Mouse (Mus musculus) c-Kit-positive CD71-negative TER-119-negative erythroid progenitor cells, embryonic 14.5 days (primary cell): ENCODE measurements at regions not wholly inside any gene's neighbourhood (a gene's known extent, or its start where the extent isn't known, plus 50 kb on each side); places are given as distances from the start of the nearest gene placed in this dataset.

ENCODE experiments used
- DNase-seq: peaks from one replicate; pipeline ENCODE4 v3.0.0-alpha.2; 2013; ENCODE audit warnings: low read depth

DNA sequence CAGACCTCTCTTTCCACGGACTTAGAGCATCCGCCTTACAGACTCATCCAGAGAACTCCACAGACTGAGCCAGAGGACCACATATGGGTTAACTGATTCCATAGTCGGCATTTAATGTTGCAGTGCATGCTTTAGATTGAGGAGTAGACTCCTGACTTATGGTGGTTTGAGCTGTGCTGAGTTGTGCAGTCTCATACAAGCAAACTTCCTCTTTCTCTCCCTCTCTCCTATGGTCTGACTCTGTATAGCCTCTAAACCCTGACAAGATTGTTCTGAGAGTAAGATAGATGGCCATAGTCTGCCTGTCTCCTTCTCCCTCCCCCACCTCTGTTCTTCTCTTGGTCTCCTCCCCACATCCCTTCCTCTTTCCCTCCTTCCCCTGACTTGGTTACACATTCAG, 616.0 kb downstream of the Ryr2 start:
- DNase-seq: no peak

DNA sequence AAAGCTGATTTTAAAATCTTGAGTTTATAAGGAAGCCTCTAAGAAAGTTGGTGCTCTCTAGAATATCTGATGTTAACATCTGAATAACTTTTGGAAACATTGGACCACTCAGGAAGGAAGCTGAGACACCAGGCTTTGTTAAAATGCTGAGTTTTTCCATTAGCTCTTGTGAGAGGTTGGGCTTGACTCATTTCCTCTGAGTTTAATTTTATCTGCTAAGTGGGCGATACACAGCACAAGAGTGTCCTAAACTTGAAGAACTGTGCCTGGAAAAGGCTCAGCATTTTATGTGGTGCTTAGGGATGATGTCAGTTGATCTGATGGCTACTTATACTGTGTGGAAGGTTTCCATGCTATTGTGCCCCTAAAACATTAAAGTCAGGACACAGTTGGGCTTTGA, 623.6 kb downstream of the Ryr2 start:
- no peak for DNase-seq

DNA sequence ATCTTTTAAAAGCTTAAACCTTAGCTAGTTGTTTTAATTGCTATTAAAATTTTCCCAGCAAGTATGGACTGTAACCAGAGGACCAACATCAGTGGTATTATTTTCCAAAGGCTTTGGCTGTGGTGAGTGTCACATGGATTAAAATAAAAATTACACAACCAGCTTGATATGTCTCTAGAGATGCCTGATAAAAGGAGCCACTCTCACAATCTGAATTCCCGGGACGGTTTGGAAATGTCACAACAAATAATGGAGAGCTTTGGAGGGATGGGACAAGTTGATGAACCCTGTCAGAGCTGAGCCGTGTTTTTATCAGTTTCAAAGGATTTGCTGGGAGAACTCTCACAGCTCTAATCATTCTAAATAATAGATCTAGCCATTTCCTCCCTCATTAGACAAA, 624.0 kb downstream of the Ryr2 start:
- no peak for DNase-seq

DNA sequence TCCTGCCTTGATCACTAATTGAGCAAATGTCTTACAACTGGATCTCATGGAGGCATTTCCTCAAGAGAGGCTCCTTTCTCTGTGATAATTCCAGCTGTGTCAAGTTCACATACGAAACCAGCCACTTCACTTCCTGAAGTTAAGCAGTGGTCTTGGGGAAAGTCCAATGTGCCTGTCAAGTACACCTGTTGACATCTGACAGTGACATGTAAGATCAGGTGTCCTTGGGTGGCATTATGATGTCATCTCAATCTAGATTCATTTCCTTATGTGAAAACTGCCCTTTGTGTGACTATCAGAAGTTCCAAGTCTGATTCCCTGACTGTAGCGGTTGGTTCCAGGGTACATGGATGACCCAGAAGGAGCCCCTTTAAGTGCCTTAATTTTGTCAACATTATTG, 646.5 kb downstream of the Ryr2 start:
- no peak for DNase-seq

DNA sequence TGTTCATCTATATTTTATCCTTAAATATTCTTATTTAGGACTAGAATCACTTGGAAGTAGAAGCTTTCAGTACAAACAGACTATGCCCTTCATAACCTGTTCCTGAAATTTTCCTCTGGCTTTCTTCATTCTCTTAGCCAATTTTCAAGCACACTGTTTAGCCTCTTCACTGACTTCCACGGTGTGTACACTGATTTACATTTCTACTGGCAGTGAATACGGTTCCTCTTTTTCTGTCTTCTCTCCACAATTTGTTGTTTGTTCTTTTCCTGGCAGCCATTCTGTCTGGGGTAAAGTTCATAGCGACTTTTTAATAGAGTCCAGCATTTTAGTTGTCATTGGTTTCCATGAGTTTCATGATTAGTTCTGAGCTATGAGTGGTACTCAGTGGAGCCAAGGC, 651.6 kb downstream of the Ryr2 start:
- no peak for DNase-seq

DNA sequence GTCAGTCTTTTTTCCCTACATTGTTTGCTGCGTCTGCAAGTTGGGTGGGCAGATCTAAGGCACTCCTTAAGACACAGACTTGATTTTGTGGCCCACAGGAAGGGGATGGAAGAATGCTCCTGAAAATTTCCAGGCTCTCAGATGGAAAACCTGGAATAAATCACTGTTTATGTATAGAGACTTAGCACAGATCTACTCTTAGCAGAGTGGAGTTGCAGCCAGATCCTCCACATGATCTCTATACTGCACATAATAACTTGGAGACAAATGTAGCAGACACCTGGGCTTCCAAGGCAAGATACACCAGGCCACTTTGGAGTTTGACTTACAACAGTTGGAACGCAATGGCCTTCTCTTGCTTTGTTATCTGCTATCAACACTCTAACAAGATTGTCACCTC, 654.3 kb downstream of the Ryr2 start:
- no peak for DNase-seq

DNA sequence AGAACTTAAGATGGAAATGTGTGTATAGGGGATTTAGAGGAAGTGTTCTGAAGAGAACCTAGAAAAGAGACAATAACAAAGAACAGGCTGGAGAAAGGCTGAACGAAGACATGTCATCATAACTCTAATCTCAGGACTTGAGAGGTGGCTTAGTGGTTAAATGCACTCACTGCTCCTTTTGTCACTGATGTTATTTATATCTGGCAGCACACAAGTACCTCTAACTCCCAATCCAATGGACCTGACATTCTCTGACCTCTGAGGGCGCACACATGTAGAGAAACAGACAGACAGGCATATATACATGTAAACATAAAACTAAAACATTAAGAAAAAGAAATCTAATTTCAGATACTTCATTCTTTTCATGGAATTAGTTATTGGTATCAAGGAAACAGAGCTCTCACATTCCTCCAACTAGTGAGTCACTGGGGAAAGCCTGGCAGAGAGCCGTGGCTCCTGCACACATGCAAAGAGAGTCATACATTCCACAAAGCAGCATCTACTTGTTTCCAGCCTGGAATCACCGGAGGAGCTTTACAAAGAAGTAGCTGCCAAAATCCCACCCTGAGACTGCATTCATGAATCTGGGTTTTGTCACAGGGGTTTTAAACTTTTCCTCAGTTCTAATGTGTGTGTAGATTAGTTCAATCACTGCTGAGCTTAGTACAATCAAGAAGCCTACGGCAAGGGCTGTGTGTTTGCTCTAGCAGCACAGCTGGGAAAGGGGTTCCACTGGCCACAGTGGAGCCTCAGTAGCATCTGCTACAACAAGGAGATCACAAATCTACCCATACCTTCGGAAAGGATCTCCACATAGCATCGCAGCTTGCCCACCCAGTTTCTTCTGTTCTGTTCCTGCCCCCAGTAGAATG, 674.0 kb downstream of the Ryr2 start:
- no peak for DNase-seq

DNA sequence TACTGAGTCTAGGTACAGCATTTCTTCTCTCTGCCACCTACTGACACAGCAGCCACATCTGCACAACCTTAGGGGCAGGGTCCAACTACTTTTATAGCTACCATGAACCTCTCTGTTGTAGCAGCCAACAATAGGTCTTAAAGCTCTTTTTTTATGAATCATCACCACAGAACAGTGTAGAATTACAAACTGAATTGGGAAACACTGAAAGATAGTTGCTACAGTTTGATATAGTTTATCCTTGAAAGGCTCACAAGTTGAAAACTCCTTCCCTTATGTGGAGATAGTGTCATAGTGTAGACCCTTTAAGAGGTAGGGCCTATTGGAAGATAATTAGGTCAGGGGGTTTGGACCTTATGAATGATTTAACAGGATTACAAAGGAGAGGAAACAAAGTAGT, 679.9 kb downstream of the Ryr2 start:
- no peak for DNase-seq

DNA sequence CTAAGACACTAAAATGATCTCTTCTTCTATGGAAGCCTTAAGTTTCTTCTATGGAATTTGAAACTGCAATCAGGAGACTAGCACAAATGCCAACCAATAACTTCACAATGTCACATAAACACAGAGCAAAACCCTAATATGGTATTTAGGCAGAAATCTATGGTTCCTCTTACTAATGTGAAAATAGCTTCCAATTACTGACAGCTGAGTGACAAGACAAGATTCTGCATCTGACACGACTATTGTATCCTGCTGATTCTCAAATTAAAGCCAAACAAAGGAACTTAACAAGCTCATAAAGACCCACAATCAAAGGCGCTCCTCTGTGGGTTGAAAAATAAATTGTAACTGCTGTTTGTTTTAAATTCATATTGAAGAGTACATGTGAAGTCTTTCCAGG, 714.7 kb downstream of the Ryr2 start:
- no peak for DNase-seq

DNA sequence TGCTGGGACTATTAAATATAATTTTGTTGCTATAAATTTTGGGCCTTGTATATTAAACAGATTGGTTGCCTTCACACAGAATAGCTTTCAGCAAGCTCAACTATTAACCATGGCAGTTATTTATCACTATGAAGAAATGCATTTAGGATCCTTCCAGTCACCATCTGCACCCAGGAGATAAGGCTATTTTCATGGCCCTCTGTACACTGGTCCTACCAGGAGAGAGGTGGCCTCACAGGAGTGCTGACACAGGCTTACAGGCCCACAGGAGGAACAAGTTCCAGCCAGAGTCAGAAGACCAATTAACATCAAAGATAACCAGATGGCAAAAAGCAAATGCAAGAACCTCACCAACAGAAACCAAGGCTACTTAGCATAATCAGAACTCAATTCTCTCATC, 731.3 kb downstream of the Ryr2 start:
- DNase-seq: no peak

DNA sequence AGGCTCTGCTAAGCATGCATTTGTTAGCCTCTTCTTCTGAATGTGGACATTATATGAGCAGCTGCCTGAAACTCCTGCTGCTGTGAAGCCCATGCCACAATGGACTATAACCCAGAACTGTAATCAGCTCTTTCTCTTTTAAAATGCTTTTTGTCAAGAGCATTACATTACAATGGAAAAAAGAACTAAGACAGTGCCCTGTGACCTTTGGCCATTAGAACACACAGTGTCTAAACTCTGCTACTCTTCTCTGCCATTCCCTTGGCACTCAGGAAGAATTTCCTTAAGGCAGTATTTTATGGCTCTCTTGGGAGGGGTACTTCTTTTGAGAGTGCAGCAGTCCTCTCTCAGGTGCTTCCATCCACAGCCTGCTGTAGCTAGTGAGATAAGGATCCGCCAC, 737.3 kb downstream of the Ryr2 start:
- DNase-seq: no peak

DNA sequence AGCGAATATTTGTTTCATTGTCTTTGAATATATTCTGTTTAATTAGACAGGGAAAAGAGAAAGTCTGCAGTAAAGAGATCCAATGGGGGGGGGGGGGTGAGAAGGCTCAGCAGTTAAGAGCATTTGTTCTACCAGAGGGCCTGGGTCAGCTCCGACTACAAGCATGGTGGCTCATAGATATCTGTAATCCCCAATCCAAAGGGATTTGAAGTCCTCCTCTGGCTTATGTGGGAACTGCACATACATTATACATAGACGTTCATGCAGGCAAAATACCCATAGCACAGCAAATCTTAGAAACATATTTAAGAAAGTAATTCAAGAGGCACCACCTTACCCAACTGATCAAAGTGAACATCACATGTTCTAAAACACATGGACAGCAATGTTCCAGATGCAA, 743.9 kb downstream of the Ryr2 start:
- DNase-seq: no peak

DNA sequence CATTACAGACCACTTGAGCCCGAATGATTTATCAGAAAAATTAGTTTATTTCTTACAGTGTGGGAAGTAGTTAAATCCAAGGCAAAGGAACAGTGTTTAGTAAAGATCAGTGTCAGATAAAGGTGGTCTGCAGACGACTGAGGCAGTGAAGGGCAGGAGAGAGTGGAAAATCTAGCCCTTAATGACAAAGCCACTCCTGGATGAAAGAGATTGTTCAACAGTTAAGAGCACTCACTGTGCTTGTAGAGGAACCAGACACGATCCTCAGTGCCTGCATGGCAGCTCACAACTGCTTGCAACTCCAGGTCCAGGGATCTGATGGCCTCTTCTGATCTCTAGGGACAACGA, 758.3 kb downstream of the Ryr2 start:
- DNase-seq: no peak

DNA sequence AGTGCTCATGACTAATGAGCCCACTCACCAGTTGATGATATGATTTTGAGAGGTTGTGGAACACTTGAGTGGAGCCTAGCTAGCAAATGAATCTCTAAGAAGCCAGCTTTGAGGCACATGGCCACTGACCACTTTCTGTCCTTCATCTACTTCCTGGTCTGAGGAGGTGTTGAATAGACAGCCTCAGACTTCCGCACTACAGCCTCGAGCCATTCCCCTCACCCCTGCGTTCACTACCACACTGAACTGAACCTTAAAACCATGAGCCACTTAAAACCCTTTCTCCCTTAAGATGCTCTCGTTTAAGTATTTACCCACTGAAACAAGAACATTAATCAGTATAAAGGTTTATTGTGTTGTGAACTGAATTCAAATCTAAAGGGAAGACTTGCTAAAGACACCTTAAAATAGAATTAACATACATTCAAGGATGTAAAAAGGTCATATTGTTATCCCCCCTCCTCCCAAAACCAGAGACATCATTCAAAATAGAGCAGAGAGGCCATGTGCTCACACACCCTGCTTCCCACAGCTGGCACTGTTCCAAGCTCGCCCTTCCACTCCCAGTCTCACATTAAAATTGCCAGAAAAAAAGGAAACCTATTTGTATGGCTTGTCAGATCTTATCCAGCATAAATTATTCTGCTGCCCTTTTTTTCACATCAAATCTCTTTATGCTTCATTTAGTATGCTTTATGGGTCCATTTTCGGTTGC, 758.8 kb downstream of the Ryr2 start:
- no peak for DNase-seq

DNA sequence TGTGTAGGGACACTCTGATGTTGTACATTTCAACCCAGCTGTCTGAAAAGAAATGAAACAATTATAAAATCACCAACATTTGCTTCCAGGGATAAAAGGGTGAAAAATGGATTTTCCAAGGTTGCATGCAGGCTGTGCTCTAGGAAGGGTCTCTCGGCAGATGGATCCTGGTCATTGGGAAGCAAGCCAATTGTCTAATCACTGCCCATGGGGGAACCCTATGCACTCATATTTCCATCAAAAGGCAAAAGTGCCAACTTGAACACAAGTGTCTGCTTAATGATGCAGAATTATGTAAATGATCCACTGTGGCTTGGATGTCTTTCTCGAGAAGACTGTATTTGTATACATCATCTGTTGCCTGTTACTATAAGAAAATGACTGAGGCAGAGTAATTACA, 762.2 kb downstream of the Ryr2 start:
- no peak for DNase-seq

DNA sequence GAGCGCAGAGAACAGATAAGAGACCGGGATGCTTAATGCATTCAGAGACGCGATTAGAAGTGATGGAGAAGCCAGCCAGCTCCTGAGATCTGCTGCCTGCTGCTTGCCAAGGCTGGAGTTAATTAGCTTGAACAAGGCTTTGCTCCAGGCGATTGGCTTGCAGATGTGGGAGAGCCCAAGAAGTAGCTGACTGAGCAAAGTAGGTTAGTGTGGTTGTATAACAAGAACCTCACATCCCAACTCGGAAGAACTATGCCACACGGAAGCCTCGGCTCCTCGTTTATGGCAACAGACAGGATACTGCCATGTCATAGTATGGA, 768.5 kb downstream of the Ryr2 start:
- no peak for DNase-seq

DNA sequence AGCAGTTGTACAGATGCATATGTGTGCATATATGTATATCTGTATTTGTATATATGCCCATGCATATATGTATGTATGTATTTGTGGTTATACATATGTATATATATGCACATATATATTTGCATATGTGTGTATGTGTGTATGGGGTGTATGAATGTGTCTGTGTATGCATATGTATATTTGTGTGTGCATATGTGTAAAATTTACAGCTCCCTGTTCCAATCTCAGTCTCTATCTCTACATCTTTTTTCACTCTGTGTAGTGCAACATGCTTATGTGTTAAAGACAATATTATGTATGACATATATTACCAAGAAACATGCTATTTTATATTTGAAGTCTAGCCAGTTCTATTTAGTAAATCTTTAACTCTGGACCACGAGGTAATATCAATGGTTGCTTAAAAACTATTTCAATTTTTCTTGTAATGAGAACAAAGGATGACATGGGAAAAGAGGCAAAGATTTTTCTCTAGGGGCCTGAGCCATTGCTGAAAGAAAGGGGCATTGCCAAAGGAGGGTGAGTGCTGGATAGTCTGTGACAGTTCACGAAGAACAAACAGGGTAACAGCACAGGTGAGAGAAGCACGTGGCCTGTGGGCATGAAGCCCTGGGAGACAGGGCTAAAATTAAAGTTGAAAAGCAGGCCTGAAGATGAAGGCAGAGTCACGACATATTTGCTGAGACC, 769.0 kb downstream of the Ryr2 start:
- DNase-seq: no peak

DNA sequence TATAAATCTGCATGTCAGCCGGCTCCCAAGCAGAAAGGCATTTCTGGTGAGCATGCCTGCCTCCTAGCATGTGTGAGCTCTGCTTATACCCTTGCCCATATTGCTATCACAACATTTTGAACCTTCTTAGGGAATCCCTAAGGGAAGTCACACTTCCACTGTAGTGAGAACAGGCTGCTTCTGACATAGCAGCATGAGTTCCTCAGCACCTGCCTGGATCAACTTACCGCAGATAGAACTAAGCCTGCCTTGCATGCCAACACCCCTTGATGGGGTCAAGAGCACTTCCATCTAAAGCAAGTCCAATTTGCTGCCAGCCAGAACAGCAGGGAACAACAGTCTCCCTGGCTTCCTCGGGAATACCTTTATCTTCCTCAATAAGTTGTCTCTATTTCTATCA, 769.8 kb downstream of the Ryr2 start:
- DNase-seq: no peak

DNA sequence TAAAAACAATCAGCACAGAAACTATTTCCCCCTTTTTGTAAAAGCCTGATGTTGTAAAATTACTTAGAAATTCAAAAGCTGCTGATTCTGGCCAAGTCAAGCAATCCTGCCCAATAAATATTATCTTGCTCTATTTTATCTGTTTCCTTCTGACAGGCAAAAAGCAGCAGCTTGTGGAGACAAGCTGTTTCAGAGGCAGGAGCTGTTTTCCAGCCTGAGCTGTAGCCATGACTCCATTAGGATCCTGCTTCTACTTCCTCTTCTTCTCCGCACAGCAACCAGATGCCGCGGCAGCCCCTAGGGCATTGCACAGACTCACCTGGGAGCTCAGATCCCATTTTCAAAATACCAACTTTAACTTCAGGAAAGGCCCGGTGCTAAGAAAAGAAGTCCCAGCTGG, 774.8 kb downstream of the Ryr2 start:
- no peak for DNase-seq

DNA sequence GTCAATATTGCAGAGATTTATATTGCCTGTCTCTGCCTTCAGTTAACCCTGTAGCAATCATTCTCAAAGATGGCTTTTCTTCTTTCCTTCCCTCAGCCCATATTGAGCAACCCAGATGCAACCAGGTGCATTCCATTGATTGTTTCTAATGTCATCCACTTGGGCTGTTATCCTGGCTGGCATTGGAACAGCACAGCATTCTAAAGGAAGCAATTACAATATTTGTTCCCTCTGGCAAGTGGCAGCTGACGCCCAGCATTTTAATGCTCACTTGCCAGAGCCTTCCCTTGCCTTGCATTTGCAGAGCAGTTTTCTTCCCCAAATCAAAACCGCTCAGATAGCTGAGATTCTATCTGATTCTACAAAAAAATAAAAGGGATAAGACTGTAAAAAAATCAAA, 798.0 kb downstream of the Ryr2 start:
- DNase-seq: no peak

DNA sequence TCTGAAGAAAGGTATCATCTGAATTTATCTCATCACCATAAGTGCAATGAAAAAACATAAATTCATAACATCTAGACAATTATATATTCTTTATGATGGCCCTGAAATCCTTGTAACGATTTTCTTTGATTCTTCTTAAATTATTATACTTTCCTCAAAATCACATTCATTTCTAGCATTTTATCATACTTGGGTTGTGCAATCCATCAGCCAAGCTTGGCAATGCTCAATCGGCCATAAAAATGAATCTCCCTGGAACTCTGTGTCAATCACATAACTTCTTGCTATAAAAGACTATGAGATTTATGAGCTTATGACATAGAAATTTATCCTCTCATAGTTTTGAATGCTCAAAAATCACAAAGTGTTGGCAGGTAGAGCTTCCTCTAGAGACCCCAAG, 811.3 kb downstream of the Ryr2 start:
- no peak for DNase-seq

DNA sequence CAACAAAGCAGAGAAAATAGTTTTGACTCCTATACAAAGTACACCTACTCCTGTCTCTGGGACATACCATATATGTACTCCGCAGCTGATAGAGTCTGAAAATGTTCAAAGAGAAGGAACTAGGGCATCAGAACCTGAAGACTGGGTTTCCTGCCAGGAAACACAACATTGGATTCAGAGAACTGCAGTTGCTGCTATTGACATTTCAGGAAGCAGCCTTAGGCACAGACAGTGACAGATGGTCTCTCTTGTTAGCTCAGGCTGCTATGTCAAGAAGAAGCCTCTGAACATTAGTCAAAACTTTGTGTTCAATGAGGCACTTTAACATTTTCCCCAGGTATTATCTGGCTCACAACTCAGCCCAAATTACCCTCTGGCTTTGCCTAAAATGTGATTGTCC, 812.1 kb downstream of the Ryr2 start:
- DNase-seq: no peak

DNA sequence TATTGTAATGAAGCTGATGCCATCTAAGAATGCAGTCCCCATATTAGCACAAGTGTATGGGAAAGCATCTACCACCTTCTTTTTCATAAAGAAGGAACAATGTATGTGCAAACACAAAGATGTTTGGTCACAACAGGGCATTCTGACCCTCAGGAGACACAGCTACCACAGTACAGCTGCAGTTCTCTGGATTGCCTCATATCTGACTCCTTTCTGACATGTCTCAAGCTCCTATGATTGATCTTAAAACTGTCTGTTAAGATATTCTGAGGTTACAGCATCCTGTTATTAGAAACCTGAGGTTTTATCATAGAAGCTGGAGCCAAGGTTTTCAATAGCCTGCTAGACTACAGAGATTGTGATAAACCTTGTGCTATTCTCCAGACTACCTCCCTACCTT, 813.0 kb downstream of the Ryr2 start:
- no peak for DNase-seq

DNA sequence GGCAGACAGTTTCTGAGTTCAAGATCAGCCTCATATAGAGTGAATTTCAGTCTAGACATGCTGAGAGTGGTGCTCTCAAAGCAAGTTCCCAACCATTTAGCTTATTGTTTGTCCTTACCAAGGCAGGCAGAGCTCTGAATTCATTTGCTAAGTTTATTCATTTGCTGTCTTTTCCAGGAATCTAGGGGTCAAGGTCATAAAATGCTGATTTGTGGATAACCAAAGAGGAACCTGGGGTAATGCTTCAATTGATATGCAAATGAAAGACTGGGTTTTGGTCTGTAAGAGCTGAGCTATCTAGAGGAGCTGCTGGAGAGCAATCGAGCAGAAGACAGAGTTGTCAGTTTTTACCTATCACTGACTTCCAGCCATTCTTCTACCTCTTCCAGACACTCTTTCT, 832.8 kb downstream of the Ryr2 start:
- DNase-seq: no peak
